Mouse (Mus musculus) lung, adult 2 months (tissue): Measurements from ENCODE around the gene Ptprg. TPM values are rescaled to one million over a fixed set of nuclear protein-coding genes. Genes with fewer than 3 reads are reported as not detected.

Experiments
- DNase-seq: peaks from one replicate; pipeline ENCODE4 v3.0.0; 2022
- H3K4me1 ChIP-seq: fragments of 200-500 bp; 2 replicates; pipeline ENCODE4 v1.6.1; 2011; ENCODE audit warnings: low read length; ENCODE audit not compliant: control insufficient read depth, insufficient read depth
- H3K4me3 ChIP-seq: fragments of 200-500 bp; replicated peaks from 2 replicates; pipeline ENCODE3; 2011; ENCODE audit warnings: low read depth, mild to moderate bottlenecking, control low read depth, low read length; ENCODE audit errors: extremely low read depth
- CTCF ChIP-seq: fragments of 200-500 bp; IDR thresholded peaks from 2 replicates; pipeline ENCODE4 v1.5.1; 2011; ENCODE audit warnings: mild to moderate bottlenecking, low read length, control low read depth; ENCODE audit not compliant: insufficient read depth
- POLR2A ChIP-seq: fragments of 200-500 bp; IDR thresholded peaks from 2 replicates; pipeline ENCODE4 v1.6.1; 2011; ENCODE audit warnings: low read depth, mild to moderate bottlenecking, control low read depth, low read length, borderline replicate concordance; ENCODE audit errors: extremely low read depth
- WGBS: fragments of 180-500 bp; shearing (Covaris S2); methylation state at CpG from one replicate; pipeline ENCODE4 v1.1.7; 2018; 5-methylcytosine and 5-hydroxymethylcytosine counted together
- polyA plus RNA-seq: library from polyadenylated mRNA; depleted of rRNA; stranded (reverse); fragments of >200 nt; gene quantifications from 2 replicates; pipeline ENCODE4 v1.2.3, GENCODE M21; 2012

Ptprg gene
- polyA plus RNA-seq, 1 experiment: 79.9 TPM

DNA sequence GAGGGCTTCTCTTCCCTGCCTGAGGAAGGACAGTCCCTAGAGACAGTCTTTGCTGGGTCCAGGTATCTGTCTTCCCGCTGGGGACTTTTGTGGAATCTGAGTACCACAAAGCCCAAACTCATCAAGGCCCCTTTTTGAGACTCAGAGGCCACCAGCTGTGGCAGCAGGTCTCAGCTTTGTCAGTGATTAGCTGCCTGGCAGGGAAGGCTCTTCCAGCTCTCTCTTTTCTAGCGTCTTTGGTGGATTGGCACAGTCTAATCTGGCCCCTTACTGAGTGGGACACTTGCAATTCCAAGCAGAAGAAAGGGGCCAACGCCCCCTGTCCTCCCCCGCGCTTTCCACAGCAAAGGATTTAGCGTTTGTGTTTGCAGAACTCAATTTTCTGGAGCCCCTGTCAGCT is 117.5 kb downstream of the Ptprg start:
- TF ChIP-seq CTCF (no peak), POLR2A (no peak)
- WGBS: 48% methylated on average over 6 of the region's 6 CpGs
- H3K4me1 ChIP-seq: peaks cover 2% of the 10 kb centered on the region; the same call in 1 of the 2 replicates
- no peak overlapping the region for H3K4me3 ChIP-seq
- no peak for DNase-seq

DNA sequence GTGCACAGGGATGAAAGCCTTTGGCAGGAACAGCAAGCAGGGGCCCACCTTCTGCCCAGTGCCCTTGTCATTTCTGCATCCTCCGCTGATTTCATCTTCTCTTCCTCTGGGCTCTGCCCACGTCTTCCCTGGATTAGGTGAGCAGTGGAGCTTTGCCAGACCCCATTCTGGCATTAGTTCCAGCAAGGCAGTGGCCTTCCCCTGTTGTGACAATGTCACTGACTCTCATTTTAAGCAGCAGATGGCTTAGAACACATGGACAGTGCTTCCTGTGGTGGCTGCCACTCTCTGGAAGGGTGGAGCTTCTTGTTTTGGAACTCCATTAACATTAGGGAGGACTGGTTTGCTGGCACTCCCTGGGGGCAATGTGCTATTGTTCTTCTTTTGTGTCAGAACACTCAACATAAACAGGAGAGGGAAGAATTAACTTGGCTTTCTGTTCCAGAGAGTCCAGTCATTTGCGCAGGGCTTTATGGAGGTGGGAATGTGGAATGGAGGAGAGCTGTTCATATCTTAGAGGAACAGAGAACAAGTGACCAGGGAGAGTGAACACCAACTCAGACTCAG is 119.7 kb downstream of the Ptprg start:
- TF ChIP-seq CTCF (no peak), POLR2A (no peak)
- 75% methylated on average over 3 of the region's 3 CpGs for WGBS
- DNase-seq: no peak
- H3K4me1 ChIP-seq: no peaks in the 10 kb centered on the region
- H3K4me3 ChIP-seq: no peak overlapping the region

- no peak for DNase-seq
- Histone ChIP-seq H3K4me3 (no peak overlapping the region), H3K4me1 (peaks cover 7% of the 10 kb centered on the region; the same call in 1 of the 2 replicates)
- TF ChIP-seq POLR2A (no peak), CTCF (no peak)
- WGBS: 66% methylated on average over 4 of the region's 4 CpGs
Observed at GRCm38 (mm10) chr14:11678201-11678600, 124.9 kb downstream of the Ptprg start.

DNA sequence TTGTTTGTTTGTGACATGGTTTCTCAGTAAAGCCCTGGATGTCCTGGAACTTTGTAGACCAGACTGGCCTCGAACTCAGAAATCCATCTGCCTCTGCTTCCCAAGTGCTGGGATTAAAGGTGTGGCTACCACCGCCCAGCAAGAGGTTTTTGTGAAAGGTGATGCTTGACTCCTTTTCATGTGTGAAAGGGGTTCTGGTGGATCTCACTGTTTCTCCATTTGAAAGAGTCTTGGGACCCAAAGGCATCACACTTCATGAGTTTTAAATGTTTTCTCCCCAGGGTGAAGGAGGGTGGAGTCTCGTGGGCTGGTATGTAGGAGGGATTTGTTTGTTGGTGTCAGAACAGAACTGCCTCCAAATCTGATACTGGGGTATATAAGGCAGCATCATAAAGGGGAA is 126.4 kb downstream of the Ptprg start:
- H3K4me1 ChIP-seq: peaks cover 13% of the 10 kb centered on the region
- WGBS: 87% methylated on average over 3 of the region's 3 CpGs
- H3K4me3 ChIP-seq: no peak overlapping the region
- no peak for TF ChIP-seq POLR2A
- TF ChIP-seq CTCF: no peak
- DNase-seq: no peak

- 59% methylated on average over 2 of the region's 2 CpGs for WGBS
- no peak for TF ChIP-seq CTCF
- TF ChIP-seq POLR2A: no peak
- DNase-seq: no peak
- H3K4me3 ChIP-seq: no peak overlapping the region
- peaks cover 13% of the 10 kb centered on the region for H3K4me1 ChIP-seq
Observed at GRCm38 (mm10) chr14:11680621-11681020, 127.3 kb downstream of the Ptprg start.

GRCm38 (mm10) chr14:11682441-11682840 is 129.1 kb downstream of the Ptprg start:
- TF ChIP-seq CTCF: no peak
- no peak for TF ChIP-seq POLR2A
- Histone ChIP-seq H3K4me3 (no peak overlapping the region), H3K4me1 (peaks cover 20% of the 10 kb centered on the region)
- WGBS: 31% methylated on average over 3 of the region's 3 CpGs
- peak; percentile 17 for DNase-seq

- DNase-seq: no peak
- WGBS: 57% methylated on average over 10 of the region's 10 CpGs
- peaks cover 22% of the 10 kb centered on the region for H3K4me1 ChIP-seq
- TF ChIP-seq POLR2A: no peak
- TF ChIP-seq CTCF: no peak
- H3K4me3 ChIP-seq: no peak overlapping the region
Observed at GRCm38 (mm10) chr14:11683386-11684081, 130.2 kb downstream of the Ptprg start.

DNA sequence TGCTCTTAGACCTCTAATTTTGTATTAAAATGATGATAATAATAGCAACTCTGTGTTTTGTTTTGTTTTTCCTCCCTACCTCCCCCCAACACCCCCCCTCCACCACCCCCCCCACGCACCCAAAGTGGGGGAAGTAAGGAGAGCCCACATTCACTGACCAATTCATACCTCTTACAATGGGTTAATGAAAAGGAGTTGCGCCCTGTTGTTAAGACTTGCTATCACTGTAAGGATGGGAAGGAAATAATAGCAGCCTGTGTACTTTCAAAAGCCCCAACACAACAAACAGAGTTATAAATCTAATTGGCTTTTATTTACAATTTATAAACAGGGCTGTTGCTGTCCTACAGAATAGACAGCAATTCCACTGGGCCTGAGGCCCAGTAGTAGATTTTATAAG is 130.8 kb downstream of the Ptprg start:
- peaks cover 19% of the 10 kb centered on the region for H3K4me1 ChIP-seq
- no peak for DNase-seq
- WGBS: 42% methylated on average over 2 of the region's 2 CpGs
- no peak for TF ChIP-seq POLR2A
- TF ChIP-seq CTCF: no peak
- no peak overlapping the region for H3K4me3 ChIP-seq

DNA sequence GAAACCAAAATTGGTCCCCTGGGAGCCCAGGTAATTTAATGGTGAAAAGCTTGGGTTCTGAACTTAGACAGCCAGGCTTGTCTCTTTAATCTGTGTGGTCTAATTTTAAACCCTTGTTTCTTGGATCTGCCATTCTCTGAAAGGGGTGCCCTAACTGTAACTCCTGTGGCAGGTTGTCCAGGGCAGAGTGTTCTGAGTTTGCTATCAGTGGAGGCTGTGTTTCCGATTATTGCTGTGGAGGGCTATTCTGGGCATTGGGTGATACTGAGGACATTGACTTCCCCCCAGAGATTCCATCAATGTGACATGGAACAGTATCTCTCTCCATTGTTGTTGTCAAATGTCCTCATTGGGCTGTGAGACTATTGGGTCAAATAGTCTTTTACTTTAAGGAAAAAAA is 134.2 kb downstream of the Ptprg start:
- WGBS: 54% methylated on average over 1 of the region's 1 CpGs
- no peak for DNase-seq
- H3K4me1 ChIP-seq: peaks cover 20% of the 10 kb centered on the region
- H3K4me3 ChIP-seq: no peak overlapping the region
- no peak for TF ChIP-seq POLR2A
- TF ChIP-seq CTCF: no peak

DNA sequence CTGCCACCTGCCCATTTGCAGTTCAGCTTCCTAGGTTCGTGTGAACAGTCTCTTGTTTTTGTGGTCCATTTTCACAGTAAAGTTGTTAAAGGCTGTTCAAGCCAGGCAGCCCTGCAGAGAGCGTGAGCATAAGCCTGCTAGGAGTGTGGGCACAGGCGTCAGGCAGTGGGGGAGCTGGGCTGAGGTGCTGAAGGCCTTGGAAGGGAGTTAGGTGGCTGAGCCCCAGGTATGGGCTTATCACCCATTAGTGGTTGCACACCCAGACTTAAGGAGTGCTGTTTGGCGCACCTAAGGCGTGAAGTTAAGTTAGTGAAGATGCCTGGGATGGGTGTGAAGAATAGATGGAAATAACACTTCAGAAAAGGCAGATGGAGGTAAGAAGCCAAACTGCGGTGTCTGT is 134.8 kb downstream of the Ptprg start:
- Histone ChIP-seq H3K4me3 (no peak overlapping the region), H3K4me1 (peaks cover 18% of the 10 kb centered on the region)
- 77% methylated on average over 6 of the region's 6 CpGs for WGBS
- DNase-seq: no peak
- TF ChIP-seq POLR2A (no peak), CTCF (no peak)
